In genomic region chrX:163720597-163720996, GRCm38 (mm10) we compare ENCODE assay signal across 23 mouse cellular contexts. TPM values are rescaled to one million over a fixed set of nuclear protein-coding genes. Genes with fewer than 3 reads are reported as not detected.
DNase-seq lines count a peak whose midpoint lies in the region; ATAC-seq lines count a peak whose summit lies in the region.
"Had no signal": no experiment of that assay in that cellular context is flagged by ENCODE, and none has a peak within 500 bp of the region (broad histone marks: within the 10 kb centered on the region; RNA-seq: fewer than 3 reads in every experiment).

No protein-coding gene starts in this region.

- no peak overlapping the region for H3K4me2 ChIP-seq in liver, embryonic 11.5 days
- H3K4me2 ChIP-seq: embryonic facial prominence, embryonic 12.5 days; forebrain, embryonic 13.5 days; forebrain, embryonic 15.5 days had no signal

- H3K9me3 ChIP-seq in liver, embryonic 11.5 days (ENCODE audit: control insufficient read depth, low read length) = no peaks in the 10 kb centered on the region
- H3K9me3 ChIP-seq: embryonic facial prominence, embryonic 10.5 days; embryonic facial prominence, embryonic 12.5 days; forebrain, embryonic 13.5 days; forebrain, embryonic 15.5 days; G1E had no signal

- 58% methylated on average over 2 of the region's 2 CpGs for WGBS in liver, embryonic 11.5 days

- peak; percentile 18 for DNase-seq in 3T3-L1 (ENCODE audit: low read depth, low spot score)
- peak; percentile 0 for DNase-seq in CD4-positive, CD25-positive, alpha-beta regulatory T cell, adult 2 months (ENCODE audit: low read depth, low spot score)
- no peak for DNase-seq in liver, embryonic 11.5 days (ENCODE audit: low spot score)
- no peak for DNase-seq in left cerebral cortex, postnatal 36 days (ENCODE audit: low spot score in 2 of 2)
- DNase-seq in right cerebral cortex, adult 18-20 months = no peak
- DNase-seq: adrenal gland, adult 2 months; adrenal gland, postnatal 10 days; adrenal gland, postnatal 25 days; B cell, adult 2 months; cerebellum, adult 11 months; cerebellum, adult 18-20 months; cerebellum, adult 8-10 months; cerebellum, adult 9-11 months; cerebellum, postnatal 25 days; forebrain, postnatal 0 days had no signal

- no peaks in the 10 kb centered on the region for H3K36me3 ChIP-seq in liver, embryonic 11.5 days (ENCODE audit: control insufficient read depth, insufficient read depth, low read length)
- H3K36me3 ChIP-seq: embryonic facial prominence, embryonic 10.5 days; embryonic facial prominence, embryonic 12.5 days; forebrain, embryonic 15.5 days; G1E had no signal

- H3K27ac ChIP-seq in liver, embryonic 11.5 days (ENCODE audit: low read depth, low read length) = no peak overlapping the region
- H3K27ac ChIP-seq: embryonic facial prominence, embryonic 10.5 days; embryonic facial prominence, embryonic 12.5 days; forebrain, embryonic 13.5 days; forebrain, embryonic 15.5 days had no signal

- no peak overlapping the region for H3K9ac ChIP-seq in liver, embryonic 11.5 days (ENCODE audit: low read depth, low read length)
- H3K9ac ChIP-seq: embryonic facial prominence, embryonic 12.5 days; forebrain, embryonic 13.5 days; forebrain, embryonic 15.5 days; forebrain, postnatal 0 days had no signal

- ATAC-seq in activated CD4-positive, CD25-positive, alpha-beta regulatory T cell, adult 4 months = peak; percentile 54
- ATAC-seq in liver, embryonic 11.5 days (replicated peaks; ENCODE audit: low FRiP score) = no peak
- ATAC-seq: forebrain, embryonic 13.5 days; forebrain, embryonic 15.5 days; forebrain, postnatal 0 days; Patski had no signal

- H3K27me3 ChIP-seq in liver, embryonic 11.5 days (replicated peaks; ENCODE audit: control insufficient read depth, insufficient read depth, low read length) = peaks cover 2% of the 10 kb centered on the region; the same call in 1 of the 2 replicates
- H3K27me3 ChIP-seq: CH12.LX; forebrain, embryonic 15.5 days had no signal

- H3K4me3 ChIP-seq in liver, embryonic 11.5 days (ENCODE audit: low read depth, low read length) = no peak overlapping the region
- H3K4me3 ChIP-seq: embryonic facial prominence, embryonic 10.5 days; embryonic facial prominence, embryonic 12.5 days; forebrain, embryonic 13.5 days; forebrain, embryonic 15.5 days had no signal

- intact Hi-C loops in left cerebral cortex, postnatal 36 days (cut with DNase I) = no loop called here

- no peaks in the 10 kb centered on the region for H3K4me1 ChIP-seq in liver, embryonic 11.5 days (replicated peaks; ENCODE audit: control insufficient read depth, insufficient read depth, low read length)
- H3K4me1 ChIP-seq: embryonic facial prominence, embryonic 12.5 days; forebrain, embryonic 13.5 days had no signal

RNA-seq across cellular contexts. Expression of gene Rnf138rt1, which starts 40.5 kb away (rescaled TPM):
- polyA plus RNA-seq in activated CD4-positive, CD25-positive, alpha-beta regulatory T cell, adult 4 months (2017; shearing (Covaris generic)) = not detected
- not detected in 2 replicates for polyA plus RNA-seq in liver, embryonic 11.5 days (2014; fragmentation: Nextera tagmentation; extraction: Ambion mirVana)
- total RNA-seq in left cerebral cortex, postnatal 36 days (2021) = under 1 TPM; 0.54 to 0.68 TPM
- total RNA-seq: CH12.LX, G1E had no signal
- polyA plus RNA-seq: G1E, Patski had no signal

Comparison
In these comparisons a context has a peak if more than half of its experiments do, and no peak if none do; other contexts are left out.
1. DNase-seq: peak in 3T3-L1 (single experiment) and CD4-positive, CD25-positive, alpha-beta regulatory T cell, adult 2 months (single experiment); none in liver, embryonic 11.5 days (single experiment), left cerebral cortex, postnatal 36 days (0 of 2) and right cerebral cortex, adult 18-20 months (single experiment).